Mouse (Mus musculus) R1 (cell line): ENCODE measurements around the gene Nav2.

Source experiments
- DNase-seq: peaks from one replicate; pipeline ENCODE4 v3.0.0-alpha.2; 2018; ENCODE audit warnings: low read depth, low spot score

The Nav2 gene

DNA sequence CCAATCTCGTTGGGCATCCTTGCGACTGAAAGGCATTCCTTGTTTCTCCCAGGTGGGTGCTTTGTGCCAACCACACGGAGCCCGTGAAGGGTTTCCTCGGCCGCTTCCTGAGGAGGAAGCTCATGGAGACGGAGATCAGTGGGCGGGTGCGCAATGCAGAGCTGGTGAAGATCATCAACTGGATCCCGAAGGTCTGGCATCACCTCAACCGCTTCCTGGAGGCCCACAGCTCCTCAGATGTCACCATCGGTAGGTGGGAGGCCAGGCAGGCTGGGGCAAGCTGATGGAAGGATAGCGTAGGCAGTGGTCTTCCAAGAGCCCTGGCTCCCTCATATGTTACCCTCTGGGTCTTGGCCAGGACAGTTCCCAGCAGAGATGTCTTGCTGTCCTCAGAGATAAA lies 689.7 kb downstream of the Nav2 start:
- no peak for DNase-seq

DNA sequence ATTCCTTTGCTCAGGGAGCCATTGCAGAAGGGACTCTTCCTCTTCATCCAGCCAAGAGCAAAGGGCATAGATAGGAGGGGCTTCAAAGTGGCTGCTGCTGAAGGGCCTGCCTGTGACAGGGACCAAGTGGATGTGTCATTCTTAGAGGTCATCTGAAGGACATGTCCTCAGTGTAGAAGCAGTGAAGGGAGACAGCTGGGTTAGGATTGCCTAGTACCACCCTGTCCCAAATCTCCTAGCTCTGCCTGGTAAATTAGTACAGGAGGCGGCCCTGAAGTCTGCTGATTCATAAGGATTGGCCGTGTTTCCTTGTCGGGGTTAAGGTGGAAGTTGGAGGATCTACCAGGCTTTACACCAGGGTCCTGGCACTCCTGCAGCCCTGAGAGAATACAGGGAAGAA lies 691.4 kb downstream of the Nav2 start:
- no peak for DNase-seq

DNA sequence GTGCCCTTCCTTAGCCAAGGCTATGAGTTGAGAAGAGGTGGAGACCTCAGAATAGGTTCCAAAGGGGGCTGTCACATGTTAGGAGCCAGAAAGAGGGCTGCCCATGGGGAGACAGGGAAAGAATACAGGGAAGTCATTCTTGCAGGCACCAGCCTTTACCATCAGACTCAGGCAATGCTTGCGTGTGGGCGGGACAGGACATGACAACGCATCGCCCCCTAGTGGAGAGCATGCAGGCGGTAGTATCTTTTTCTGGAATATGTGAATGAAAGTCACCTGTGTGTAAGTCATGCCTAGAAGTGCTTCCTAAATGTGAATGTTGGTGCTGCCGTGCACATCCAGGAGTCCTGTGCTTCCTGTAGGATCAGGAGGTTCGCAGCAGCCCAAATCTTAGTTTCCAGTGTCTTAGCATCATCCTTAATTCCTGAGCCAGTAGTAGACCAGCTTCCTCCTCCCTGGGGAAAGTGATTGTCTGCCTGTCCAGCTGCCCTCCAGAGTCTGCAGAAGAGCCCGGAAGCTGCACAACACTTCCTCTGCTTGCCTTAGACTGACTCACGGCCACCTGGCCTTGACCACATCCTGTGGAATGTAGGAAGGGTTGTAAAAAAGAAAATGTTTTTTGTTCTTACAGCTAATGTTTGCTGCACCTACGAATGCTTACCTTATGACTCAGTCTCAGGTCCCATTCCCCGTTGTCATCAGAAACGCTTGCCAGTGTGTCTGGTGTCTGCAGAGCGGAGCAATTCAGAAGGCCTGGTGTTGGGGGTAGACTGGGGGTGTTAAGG lies 692.9 kb downstream of the Nav2 start:
- peak; percentile 78 for DNase-seq

DNA sequence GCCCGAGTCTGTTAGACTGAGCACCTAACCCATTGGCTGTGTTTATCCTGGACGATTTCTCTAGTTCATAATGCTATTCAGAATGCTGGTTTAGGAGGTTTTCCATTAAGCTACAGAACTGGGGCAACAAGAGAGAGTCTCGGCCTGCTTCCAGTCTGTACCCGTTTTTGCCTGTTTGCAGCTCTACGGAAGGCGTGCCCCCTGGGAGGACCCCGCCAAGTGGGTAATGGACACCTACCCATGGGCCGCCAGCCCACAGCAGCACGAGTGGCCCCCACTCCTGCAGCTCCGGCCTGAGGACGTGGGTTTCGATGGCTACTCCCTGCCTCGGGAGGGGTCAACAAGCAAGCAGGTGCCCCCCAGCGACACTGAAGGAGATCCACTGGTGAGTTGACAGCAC lies 695.7 kb downstream of the Nav2 start:
- no peak for DNase-seq

DNA sequence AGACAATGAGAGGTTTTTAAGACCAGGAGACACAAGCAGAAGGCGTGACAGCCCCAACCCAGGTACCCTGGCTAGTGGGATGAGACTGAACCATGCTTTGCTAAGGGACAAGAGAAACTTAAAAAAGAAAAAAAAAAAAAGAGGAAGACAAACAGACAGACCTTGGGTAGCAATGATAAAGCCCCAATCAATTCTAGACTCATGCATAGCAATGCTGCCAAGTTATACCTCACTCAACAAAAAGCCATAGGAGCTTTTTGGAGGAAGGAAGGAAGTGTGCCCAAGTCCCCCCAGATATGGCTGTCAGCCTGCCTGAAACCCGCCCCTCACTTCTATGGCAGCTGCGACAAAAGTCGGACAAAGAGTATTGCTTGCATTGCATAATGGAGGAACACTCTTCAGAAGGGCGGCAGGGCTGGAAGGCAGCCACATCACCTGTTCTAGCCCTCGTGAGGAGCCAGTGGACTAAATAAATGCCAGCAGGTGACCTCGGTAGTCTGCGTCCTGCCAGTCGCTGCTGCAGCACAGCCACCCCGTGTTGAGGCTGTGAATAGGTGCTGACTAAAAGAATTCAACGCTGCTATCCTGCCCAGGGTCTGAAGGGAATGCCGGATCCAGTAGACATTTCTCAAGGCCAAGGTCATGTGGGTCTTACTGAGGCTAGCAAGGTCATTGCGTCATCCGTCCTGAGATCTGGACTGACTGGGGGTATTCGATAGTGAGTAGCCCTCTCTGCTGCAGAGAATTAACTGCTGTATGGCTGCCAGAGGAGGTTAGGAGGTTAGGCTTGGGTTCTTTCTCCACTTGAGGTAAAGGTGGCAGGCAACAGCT lies 696.7 kb downstream of the Nav2 start:
- peak; percentile 53 for DNase-seq

DNA sequence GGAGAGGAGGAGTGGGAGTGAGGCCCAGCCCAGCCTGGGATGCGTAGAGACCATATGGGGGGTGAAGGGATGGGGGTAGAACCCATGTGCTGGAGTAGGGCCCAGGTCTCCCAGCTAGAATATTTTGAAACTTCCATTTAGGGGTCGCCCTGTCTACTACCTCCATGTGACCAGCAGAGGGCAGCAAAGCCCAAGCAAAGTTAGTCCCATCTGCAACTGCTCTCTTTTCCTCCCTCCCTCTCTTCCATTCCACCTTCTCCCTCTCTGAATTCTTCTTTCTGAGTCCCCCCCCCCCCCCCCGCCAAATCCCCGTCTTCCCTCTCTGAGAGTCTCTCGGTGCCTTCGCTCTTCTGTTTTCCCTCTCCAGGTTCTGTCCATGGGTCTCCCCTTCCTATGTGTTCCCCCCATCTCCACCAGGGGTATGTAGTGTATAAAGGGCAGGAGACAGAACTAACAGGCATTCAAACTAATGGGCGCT lies 707.8 kb downstream of the Nav2 start:
- DNase-seq, result peak; percentile 67

DNA sequence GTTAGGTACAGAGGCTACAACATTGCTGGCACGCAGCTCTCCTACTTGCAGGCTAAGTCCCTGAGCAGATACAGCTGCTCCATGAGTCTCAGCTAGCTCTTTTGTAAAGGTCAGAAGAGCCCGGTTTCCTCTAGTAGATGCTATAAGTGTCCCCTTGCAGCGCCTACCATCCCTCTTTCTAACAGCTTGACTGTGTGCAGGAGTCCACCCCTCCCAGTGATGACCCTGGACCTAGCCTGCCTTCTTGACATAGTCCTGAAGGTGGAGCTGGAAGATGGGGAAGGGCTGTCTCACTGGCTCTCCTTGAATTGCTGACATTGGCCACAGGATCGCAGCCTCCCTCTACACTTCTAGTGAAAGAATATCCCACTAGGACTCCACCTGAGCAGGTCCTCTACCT lies 708.6 kb downstream of the Nav2 start:
- DNase-seq, result no peak

DNA sequence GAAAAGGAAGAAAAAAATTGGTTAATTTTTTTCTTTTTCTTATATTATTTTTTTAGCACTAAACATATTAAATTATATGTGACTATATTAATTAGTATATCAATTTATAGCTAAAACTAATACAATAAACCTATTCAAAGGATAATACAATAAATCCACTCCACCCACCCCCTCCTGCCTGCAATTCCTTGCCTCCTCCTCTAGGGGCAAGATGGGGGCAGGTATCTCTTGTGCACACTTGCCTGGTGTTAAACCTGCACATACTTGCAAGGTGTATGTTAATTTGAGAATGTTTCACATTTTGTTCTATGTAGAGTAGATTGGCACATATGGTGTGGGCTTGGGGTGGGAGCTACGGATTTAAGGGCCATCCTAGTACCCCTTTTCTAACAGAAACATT lies 711.6 kb downstream of the Nav2 start:
- peak; percentile 51 for DNase-seq

DNA sequence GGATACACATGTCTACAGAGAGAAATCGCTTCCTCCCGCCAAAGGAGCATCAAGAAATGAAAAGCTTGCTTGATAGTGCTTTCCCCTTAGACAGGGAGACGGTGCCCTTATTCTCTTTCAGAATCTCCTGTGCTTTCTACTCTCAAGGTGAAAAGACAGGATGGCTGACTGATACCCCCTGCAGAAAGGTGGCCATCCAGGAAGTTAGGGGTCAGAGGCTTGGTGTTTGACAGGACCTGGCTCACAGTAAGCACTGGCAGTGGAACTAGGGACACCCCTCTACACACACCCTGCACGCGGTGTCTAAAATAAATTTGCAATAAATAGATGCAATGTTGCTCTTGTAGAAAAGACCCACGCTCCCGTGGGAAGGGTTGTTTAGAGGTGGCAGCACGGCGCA lies 723.4 kb downstream of the Nav2 start:
- no peak for DNase-seq

DNA sequence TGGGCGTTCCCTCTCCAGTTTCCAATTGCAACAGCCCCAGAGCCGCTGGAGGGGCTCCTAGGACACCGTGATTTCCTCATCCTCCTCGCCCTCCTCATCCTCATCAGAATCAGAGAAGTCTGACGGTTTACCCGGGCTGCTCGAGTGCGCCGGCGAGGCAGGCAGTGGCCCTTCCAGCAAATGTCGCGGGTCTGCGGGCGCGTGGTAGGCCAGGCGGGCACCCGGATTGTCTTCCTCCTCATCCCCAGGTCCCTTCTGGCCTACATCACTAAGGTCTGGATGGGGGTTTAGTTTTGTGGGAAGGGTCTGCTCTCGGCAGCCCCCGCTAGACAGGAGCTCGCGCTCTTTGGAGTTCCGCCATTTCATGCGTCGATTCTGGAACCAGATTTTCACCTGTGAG lies 723.9 kb downstream of the Nav2 start:
- DNase-seq, result no peak

DNA sequence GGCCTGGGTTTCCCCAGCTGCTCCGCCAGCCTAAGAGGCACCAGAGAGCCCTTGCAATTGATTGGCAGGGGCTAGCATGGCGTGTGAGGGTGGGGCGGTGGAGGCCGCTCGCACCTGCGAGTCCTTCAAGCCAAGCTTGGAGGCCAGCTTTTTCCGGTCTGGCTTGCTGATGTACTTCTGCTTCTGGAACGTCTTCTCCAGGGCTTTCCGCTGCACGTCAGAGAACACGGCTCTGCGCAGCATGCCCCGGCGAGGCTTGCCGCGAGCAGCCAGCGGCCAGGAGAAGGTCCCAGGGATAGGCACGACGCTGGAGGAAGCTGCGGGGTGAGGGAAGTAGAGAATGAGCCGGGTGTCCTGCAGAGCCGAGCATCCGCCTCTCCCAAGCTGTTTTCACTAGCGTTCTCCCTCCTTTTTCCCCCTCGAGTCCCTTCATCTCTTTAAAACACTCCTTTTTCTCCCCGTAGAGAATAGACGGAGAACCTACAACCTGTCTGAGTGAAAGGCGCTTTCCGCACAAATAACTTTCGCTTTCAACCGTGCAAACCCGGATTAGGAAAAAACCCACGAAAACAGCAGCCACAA lies 725.0 kb downstream of the Nav2 start:
- DNase-seq, result peak; percentile 38

DNA sequence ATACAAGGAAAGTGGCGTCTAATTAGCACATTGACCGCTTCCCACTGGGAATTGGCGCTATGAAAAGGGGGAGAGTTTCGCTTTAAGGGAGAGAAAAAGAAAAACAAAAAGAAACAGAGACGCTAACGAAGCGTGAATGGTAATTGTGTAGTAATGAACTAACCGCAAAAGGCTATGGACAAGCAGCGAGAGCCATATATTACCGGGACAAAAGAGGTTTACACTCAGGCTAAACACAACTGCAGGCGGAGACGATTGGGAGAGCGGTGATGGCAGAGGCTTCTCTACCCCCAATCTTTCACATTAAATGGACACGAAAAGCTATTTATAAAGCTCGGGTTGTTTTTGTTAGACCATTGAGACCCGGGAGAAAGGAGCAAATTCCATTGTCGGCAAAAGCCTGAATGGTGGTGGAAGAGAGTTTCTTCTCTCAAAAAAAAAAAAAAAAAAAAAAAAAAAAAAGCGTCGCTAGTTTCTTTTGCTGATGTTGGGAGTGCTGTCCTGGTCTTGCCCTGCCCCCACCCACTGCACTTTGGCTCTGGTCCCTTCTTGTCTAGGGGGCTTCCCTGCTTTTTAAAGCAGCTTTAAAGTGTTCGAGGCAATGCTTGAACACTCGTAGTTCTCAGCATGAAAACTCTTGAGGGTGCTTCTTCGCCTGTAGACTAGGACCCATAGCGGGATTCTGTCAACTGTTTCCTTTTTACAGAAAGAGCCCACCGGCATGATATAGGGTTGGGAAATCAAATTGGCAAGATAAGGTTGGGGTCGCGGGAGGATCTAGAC lies 726.0 kb downstream of the Nav2 start:
- no peak for DNase-seq

DNA sequence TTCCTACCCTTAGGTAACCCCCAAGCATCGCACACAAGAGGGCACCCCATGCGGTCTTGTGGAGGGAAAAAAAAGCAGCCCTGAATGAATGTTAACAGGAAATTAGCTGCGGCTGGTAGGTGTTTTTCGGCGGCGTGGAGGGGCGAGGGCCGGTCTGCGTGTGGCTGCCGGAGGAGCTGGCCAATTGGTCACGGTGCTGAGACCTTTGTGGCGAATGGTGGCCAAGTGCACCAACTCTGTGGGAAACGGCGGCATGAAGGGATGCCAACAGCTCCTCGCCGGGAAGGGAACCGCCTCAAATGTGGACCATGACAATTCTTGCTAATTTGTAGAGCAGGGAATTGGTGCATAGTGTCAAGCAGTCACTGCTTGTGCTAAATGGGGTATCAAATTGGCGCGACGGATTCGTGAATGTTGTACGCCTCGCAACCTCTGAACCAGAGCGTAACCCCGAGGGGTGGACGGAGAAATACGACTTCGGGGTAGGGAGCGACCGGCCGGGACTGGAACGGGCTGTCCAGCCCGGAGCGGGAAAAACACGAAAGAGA lies 726.6 kb downstream of the Nav2 start:
- peak; percentile 29 for DNase-seq

DNA sequence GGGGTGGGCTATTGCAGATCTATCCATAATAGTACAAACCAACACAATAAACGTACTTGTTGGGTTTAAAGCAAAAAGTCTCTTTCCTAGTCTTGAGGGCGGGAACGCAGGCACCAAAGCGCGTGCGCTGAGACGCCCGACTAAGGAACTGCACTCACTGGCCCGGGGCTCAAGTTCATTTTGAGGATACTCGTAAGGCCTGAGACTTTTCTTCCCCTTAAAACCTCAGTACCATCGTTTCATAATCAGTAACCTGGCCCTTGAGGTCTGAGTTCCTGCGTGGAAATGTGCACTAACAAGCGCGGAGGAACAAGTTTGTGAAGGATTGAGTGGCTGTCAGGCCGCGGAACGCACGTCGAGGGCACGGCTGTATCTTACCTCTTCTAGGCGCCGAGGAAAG lies 727.5 kb downstream of the Nav2 start:
- peak; percentile 51 for DNase-seq

DNA sequence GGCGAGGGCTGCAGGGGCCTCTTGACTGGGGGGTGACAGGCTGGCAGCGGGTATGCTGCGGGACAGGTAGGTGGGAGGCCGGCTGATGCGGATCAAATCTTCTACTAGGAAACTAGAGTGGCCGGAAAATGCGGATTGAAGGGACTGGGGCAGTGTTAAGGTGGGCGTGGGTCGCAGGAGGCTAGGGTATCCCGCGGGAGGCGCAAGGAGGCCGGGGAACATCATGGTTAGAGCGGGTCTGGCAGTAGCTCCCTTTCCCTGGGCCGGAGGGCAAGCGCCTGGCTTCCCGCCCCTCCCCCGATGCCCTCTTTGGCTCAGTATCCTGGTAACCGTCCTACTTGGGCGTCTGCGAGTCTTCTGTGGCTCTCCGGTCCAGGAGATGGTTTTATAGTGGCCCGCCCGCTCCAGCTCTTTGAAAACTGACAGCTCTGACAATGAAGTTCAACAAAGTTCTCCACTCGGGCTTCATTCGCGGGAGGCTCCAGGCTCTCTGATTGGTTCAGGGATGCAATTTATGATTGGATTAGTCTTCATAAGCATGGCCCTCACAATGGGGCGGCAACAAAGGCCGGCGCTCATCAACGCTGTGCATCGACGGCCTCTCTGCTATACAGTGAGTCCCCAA lies 728.1 kb downstream of the Nav2 start, which contains the start of gene Dbx1:
Gene Dbx1, minus strand, starts transcription at position 359 of the 625 bp plus-strand sequence.
- DNase-seq, result peak; percentile 34

DNA sequence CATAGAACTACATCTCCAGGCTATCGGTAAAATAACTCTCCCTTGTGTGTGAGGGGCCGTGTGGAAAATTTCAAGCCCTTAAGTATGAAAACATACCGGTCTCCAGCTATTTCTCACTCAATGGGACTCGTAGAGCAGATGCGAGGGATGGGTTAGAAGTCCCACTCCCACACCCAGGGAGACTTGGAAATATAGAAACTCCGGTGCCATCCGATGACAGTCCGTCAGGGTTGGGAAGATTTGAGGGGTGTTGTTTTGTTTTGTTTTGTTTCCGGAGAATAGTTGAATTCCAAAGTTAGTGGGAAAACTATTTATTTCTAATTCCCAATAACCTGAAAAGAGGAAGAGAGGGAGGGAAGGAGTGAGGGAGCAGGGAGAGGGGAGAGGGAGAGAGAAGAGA lies 728.8 kb downstream of the Nav2 start:
- DNase-seq, result no peak

DNA sequence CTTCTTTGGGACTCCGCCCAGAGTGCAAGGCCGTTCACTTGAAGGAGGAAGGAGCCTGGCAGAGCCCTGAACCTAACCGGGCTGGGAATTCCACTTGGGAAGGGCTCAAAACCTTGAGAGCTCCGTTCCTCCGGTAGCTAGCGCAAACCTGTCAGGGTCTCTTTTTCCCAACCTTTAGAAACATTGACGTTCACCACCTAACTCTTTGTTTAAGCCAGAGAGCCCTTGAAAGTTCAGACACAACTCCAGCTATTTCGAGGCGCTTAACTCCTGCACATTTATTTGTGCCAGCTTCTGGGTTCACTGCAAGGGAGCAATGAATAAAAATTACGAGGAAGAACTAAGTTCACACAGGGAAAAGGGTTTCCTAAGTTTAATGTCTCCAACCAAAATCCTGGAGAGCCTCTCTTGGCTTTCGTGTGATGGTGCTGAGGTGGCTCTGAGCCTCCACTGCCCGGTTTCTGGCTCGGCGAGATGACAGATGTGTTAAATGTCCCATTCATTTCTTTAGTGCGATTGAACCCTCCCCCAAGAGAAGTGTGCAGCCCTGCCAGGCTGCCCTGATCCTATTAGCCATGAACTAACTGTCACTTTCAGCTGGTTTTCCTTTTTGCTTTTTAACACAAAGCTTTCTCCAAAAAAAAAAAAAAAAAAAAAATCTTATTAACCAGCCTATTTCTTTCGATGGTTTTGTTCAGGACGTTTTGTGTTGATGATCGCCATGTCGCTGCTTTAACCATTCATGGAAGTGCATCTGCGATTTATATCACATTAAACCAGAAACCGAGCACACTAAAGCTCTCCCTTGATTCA lies 729.5 kb downstream of the Nav2 start:
- DNase-seq, result peak; percentile 10

DNA sequence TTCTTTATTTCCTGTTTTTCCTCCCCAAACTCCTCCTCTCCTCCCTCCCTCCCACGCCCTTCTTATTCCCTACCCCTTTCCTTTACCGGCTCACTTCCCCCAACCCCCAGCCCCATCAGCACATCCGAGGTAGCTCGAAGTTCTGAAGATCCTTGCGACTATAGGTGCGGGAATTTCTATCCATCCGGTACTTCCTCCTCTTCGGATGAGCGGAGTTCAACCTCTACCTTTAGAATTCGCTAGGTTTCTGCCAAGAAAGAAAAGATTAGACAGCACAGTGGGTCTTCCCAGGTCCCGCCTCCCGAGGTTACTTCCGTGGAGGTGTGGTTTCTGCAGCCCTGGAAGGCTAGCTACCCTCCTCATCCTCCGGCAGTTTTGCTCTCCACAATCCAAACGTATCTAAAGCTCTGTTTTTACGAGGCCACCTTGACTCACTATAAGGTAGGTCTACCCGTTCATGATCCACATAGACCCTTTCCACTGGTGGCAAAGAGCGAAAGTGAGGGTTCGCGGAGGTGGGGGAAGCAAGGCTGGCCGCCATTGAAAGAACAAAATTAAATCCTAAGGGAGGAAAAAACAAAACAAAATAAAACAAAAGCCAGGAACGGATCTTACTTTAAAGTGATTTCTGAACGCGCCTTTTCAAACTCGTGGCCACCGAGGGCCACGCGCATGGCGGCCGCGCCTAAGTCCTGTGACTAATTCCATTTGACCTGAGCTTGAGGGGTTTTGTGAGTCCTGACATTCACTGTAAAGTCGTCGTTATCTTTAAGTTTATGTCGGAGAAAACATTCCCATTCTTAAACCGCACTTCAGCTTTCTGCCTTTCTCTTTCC lies 730.6 kb downstream of the Nav2 start:
- peak; percentile 39 for DNase-seq
